Mouse (Mus musculus): ENCODE data around the gene Vps9d1.
A peak's percentile ranks its signal among the peaks of the same experiment; 100 is the strongest.
"Not testable (repeated sequence)": the region's sequence is repeated elsewhere in the genome, so short reads cannot be mapped to it uniquely, and the experiment has no call there.

Gene Vps9d1

DNA sequence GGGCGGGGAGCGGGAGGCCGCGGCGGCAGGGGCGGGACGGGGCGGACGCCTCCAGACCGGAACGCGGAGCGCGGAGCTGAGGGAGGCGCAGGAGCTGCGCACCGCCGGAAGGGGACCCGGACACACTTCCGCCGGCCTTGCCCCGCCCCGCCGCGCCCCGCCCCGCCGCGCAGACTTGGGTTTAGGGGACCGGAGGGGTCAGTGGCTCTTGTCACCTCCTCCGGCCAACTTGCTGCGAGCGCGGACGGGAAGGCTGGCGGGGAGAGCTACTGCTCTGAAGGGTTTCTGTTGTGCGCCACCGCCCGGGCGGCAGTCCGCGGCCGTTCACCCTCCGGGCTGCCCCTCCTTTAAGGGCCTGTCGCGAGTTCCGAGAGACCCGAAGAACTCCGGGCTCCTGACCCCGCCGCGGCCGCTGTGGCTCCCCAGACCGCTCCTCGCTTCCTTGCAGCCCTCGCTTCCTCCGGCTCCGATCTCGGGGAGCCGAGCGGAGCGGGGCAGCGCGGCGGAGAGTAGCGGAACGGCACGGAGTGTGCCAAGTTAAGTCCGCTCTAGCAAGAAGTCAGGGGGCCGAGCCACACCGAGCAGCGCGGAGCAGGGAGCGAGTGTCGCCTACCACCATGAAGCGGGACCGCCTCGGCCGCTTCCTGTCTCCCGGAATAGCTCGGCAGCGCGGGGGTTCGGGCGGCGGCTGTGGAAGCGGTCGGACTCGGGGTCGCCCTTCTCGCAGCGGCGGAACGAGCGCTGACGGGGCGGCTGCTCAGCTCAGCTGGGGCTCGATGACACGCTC, at the start of gene Vps9d1, which contains the start of gene Zfp276:
Vps9d1 (minus strand) TSS at position 250 of the 787 bp plus-strand sequence.
Zfp276 (plus strand) TSS at position 97 of the 787 bp plus-strand sequence.
- peak; percentile 92 to 93 for DNase-seq

DNA sequence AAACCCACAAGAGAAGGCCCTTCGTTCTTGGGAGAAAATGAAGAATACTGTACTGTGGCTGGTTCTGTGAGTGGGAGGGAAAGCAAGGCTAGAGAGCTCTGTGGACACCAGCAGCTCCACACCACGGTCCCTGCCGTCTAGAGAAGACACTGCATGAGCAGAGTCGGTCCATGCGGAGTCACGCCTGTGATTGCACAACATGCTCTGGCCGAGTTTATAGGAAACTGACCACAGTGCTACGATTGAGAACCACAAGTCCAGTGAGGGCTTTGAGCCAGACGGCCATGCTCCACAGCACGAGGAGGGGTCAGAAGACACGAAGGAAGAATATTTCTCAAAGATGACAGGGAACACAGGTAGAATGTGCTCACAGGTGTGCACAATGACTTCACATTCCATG, 44.2 kb upstream of the Vps9d1 start:
- no peak for DNase-seq

DNA sequence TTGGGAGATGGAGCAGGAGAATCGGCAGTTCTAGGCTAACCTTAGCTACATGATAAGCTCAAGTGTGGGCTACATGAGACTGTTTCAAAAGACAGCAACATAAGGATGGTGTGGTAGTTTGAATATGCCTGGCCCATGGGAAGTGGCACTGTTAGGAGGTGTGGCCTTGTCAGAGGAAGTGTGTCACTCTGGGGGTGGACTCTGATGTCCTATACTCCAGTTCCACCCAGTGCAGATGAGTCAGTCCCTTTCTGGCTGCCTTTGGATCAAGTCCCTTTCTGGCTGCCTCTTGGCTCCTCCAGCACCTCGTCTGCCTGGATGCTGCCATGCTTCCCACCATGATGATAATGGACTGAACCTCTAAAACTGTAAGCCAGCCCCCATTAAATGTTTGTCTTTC, 38.6 kb upstream of the Vps9d1 start:
- DNase-seq, result no peak

DNA sequence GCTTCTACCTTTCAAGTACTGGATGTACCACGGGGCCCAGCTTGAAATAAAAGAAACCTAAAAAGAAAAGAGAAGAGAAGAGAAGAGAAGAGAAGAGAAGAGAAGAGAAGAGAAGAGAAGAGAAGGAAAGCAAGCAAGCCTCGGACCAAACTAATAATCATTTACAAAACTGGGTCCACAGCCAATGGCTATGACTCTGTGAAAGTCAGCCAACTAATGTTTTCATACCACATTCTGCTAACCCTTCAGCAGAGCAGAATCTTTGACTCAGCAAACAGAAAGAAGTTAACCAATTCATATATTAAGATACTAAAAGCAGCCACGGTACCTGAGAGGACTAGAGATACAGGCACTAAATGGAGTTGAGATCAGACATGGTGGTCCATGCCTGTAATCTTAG, 38.1 kb upstream of the Vps9d1 start:
- DNase-seq, result no peak

DNA sequence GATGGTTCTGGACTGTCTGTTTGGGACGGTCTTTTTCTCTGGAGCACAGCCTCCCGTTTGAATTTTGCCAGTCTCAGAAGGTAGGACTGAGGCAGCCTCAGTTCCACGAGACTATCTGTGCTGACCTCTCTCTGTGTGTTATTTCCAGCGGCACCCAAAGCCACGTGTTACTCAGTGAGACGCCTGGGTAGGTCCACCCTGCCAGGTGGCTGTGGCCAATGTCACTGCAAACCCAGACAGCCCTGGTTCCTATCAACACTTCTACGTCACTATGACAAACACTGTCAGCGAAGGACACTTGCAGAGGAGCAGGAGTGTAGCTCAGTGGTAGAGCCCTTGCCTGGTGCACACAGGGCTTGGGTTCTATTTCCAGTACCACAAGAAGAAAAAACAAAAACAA, 37.6 kb upstream of the Vps9d1 start:
- no peak for DNase-seq

DNA sequence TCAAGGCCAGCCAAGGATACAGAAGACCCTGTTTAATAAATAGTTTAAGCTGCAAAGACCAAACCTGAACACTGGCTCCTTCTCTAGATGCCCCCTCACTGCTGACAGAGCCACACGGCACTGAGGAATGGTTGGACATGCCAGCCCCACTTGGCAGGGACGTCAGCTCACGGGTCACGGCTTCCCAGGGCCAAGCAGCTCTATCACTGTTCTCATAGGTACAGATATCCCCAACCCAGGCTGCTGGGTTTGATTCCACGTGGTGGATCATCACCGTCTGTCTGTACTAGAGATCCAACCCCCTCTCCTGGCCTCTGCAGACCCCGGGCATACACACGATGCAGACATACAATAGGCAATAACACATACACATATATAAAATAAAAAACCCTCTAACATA, 36.5 kb upstream of the Vps9d1 start:
- no peak for DNase-seq

DNA sequence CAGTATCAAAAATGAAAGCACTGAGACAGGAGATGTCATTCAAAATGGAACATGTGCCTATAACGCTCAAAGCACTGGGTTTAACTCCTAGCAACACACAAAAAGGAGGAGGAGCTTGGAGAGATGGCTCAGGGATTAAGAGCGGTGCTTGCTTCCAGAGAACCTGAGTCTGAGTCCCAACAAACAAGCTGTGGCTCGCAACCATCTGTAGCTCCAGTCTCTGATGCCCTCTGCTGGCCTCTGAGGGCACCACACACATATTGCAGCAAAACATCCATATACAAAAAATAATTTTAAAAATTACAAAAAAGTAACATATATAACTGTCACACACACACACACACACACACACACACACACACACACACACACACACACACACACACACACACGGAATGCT, 36.0 kb upstream of the Vps9d1 start:
- peak in 1 of 2 experiments; percentile 50 for DNase-seq

DNA sequence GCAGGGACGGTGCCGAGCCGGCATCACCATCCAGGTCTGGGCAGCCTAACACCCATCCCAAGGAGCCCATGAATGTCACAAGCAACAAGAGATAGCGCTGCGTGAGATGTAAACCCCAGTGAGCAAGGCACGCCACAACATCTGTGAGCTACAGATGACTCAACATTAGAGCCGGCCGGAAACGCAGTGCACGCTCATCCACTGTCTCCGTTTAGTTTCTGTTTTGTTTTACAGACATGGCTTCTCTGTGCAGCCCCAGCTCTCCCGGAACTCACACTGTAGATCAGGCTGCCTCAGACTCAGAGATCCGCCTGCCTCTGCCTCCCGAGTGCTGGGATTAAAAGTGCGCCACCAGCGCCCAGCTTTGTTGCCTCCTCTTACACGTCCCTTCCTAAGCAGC, 33.2 kb upstream of the Vps9d1 start:
- DNase-seq, result no peak

DNA sequence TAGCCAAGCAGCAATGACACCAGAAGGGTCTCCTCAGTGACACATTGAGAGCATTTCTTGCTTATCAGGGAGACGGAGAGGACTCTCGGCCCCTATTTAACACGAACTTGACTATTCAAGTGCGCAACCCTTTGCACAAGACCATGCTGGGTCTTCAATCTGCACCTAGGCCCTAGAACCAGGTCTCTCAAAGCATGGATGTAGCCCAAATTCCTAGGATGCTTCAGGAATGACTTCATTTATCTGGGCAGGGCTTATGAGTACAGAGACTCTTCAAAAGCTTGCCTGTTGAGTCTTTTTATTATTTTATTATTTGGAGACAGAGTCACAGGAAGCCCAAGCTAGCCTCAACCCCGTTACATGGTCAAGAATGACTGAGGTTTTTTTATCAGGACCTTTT, 30.3 kb upstream of the Vps9d1 start:
- no peak for DNase-seq

DNA sequence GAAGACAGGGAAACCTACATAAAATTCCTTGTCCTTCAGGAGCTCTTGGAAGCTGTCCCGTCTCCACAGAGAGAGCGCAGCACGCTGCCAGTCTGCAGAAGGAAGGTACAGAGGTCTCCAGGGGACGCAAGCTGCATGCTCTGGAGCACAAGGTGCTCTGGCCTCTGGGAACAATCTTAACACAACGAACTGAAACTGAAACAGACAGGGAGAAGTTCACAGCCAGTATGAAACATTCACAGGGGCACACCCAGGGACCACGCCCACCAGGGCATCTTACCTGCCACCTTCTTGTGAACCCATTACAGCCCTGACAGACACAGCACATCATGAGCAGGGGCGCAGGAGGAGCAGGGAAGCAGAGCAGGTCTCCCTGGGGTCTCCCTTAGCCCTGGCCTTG, 29.8 kb upstream of the Vps9d1 start:
- DNase-seq, result peak; percentile 16 to 48

DNA sequence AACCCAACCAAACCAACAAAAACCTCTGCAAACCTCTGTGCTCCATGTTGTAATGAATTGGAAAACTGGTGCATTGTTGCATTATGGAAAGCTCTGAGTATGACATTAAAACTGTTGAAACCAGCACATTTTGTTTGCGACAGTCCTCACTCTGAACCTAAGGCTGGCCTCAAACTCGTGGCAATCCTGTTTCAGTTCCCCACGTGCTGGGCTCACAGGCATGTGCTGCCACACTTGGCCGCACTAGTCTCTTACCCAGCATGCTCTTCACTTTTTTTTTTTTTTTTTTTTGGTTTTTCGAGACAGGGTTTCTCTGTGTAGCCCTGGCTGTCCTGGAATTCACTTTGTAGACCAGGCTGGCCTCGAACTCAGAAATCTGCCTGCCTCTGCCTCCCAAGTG, 28.8 kb upstream of the Vps9d1 start:
- peak in 1 of 2 experiments; percentile 20 for DNase-seq

DNA sequence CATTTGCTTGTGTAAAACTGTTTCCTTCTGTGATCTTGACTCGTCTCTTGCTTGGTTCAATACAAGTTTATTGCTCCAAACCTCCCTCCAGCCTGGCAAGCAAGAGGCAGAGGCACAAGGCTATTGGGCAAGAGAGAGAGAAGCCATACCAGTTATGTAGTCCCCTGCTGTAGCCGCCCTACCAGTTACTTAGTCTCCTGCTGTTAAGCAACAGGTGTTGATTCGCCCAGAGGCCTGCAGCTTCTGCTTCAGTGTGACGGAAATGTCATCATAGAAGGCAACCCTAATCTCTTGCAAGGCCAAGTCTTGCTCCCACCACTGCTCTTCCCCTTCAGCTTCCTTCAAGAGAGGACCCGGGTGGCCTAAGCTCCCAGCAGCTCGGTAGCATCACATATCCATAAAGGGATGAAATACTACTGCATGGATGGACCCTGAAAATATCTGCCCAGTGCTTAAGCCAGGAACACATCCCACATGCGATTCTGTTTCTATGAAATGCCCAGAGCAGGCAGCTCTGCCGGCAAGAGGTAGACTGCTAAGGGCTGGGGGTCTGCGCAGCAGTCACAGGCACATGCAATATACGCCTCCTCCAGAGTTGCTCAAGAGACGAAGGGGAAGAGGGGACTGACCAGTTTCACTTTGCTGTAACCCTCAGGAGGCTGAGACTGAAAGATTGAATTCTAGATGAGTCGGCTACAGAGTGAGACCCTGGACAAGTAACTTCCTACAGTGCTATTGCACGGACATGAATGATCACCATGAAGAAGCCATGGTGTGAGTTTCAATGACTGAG, 26.4 kb upstream of the Vps9d1 start:
- DNase-seq, result peak in 1 of 2 experiments; percentile 12

DNA sequence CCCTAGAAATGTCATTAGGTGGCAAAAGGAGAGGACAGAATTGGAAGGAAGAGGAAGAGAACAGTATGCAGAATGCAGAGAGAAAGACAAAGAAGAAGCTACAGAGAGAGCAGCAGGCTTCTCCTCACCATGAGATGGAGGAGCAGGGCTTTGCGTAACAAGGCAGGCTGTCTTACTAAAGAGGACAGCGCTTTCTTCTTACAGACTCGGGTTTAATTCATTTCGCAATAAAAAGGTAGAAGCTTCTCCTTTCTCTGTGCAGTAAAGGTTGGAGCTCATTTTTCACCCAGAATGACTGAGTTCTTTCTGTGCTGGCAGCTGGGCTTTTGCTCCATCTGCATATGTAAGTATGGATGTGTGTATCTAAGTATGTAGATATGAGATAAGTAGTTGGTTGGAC, 25.7 kb upstream of the Vps9d1 start:
- no peak for DNase-seq

DNA sequence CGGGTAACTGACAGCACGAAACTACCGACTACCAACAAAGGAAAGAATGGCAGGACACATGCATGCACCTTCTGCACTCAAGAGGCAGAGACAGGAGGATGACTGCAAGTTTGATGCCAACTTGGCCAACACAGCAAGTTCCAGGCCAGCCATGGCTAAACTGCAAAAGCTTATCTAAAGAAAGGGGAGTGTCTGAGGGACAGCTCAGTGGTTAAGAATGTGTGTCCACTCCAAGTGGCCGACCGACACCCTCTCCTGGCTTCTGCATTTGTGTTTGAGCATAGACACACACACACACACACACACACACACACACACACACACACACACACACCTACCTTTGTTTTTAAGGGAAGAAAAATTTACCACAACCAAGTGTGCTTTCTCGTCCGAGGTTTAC, 24.3 kb upstream of the Vps9d1 start:
- no peak for DNase-seq

DNA sequence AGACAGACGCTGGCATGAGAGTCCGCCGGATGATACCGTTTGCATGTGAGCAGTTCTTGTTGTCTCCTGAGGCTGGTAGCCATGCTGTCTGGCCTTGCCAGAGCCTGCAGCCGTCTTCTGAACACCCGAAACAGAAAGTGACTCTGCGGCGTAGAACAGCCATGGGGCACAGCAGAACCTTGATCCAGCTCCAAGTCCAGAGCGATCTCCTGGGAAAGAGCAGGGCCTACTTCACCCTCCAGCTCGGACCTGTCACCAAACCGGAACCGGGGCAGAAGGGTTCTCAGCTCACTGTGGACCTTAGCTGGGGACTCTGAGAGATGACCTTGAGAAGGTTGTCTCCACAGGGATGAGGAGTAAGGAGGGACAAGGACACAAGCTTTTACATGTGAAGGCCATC, 20.9 kb upstream of the Vps9d1 start:
- no peak for DNase-seq

DNA sequence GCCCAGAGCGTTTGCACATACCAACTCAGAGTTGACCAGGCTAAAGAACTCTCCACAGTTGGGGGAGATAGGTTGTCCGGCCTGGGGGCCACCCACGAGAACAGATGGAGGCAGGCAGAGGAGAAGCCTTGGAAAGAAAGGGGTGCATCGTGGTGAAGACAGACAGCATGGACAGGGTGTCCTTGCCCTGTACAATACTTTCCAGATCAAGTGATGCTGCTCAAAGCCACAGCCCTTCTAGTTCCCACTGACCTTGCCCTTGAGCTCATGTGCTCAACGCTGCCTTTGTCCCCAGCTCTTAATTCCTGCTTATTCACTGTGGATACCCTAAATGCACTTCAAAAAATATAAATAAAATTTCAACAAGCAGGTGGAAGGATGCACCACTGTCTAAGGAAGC, 20.3 kb upstream of the Vps9d1 start:
- no peak for DNase-seq

DNA sequence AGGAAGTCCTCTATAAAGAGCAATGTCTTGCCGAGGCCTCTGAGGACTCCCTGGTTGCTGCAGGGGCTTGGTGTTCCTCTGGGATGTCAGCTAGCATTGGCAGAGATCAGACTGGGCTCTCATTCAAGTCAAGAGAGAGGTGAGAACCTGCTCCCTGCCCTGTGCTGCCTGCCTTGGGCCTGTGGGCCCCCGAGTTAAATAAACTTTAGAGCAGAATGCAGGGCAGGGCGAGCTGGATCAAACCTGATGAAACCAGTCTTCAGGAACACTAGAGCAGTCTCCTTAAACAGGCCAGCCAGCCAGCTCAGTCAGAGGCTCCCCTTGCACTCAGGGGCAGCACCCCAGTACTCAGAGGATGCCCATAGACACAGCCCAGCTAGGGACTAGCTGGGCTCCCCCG, 17.8 kb upstream of the Vps9d1 start:
- DNase-seq, result no peak

DNA sequence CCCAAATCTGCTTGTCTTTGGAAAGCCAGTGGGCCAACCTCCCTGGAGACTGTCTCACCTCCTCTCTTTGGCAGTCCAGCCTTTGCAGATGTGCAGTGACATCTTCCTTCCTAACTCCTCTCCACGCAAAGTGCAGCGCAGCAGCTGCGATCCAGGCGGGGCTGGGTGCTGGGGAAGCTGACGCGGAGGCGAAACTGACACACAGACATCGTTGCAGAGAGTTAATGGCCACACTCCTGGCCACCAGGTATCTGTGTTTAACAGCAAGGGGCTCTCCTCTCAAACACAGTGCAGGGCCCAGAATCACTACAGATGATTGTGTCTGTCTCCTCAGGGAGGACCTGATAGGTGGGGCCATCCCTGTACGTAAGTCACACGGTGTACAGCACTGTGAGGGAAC, 17.0 kb upstream of the Vps9d1 start:
- no peak for DNase-seq

DNA sequence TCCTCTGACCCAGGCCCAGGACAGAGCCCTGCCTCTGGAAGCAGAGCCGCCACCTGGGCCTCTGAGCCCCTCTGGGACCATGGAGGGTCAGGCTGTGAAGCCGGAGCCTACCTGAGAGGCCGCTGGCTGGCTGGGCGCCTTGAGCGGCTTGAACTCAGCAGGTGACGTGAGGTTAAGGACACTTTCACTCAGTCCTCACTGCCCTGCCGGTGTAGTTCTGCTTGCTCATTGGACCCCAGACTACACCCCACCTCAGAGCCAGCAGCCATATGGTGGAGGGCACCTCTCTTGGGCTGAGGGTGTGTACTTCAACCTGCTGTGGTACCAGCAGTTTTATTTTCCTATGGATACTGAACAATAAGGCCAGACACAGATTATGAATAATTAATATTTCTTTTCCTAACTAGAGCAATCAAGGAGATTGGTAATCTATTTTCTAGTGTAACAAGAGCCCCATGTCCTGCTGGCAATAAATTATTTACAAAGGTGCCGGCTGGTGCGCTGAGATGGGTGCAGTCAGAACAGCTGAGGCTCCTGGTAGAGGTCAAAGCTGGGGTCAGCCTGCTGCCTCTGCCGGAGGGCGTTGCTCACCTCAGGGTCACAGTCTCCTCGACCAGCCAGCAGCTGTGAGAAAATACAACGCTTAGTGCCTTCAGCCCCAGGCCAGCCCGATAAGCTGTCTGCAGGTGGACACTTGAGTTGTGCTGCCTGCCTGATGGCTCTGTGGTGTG, 13.9 kb upstream of the Vps9d1 start:
- DNase-seq, result no peak

DNA sequence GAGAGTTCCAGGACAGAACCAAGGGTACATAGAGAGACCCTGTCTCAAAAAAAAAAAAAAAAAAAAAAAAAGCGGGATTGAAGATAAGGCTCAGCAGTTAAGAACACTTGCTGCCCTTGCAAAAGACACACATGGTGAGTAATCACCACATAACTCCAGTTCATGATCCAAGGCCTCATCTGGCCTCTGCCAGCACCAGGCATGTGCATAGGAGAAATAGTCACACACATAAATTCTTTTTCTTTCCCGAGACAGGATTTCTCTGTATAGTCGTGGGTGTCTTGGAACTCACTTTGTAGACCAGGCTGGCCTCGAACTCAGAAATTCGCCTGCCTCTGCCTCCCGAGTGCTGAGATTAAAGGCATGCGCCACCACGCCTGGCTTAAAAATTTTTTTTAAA, 3.4 kb upstream of the Vps9d1 start:
- not testable (repeated sequence) for DNase-seq

DNA sequence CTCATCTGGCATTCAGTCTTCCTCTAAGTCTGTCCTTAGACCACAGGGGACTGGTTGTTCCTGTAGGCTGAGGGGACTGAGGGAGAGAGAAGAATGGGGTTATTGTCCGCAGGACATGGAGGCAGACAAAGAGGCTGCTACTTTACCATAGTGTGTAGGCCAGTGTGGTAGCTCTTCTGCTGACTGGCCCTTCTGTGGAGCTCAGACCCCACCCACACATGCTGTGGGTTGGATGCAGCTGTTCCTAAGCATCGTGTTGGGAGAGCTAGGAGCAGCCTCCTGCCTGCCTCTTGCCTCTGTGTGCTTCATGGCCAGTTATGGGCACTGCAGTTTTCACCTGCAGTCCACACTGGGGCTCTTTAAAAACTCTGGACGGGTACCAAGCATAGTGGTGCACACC, 3.0 kb upstream of the Vps9d1 start:
- DNase-seq, result no peak

DNA sequence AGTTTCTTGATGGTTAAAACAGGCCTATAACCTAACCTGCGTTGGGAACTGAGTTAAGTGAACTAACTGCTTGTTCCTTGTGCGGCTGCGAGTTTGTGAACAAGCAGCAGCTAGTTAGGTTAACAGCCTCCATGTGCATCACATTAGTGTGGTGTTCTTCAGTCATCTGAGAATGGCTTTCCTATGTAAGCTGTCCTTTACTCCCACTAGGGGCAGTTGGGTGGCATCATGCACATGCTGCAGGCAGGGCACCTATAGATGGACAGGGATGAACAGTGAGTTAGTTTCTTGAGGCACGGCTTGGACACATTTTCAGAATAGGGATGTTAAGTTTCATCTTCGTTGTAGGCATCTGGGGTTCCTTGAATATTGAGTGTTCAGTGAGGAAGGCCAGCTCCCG, 1.0 kb upstream of the Vps9d1 start:
- no peak for DNase-seq

DNA sequence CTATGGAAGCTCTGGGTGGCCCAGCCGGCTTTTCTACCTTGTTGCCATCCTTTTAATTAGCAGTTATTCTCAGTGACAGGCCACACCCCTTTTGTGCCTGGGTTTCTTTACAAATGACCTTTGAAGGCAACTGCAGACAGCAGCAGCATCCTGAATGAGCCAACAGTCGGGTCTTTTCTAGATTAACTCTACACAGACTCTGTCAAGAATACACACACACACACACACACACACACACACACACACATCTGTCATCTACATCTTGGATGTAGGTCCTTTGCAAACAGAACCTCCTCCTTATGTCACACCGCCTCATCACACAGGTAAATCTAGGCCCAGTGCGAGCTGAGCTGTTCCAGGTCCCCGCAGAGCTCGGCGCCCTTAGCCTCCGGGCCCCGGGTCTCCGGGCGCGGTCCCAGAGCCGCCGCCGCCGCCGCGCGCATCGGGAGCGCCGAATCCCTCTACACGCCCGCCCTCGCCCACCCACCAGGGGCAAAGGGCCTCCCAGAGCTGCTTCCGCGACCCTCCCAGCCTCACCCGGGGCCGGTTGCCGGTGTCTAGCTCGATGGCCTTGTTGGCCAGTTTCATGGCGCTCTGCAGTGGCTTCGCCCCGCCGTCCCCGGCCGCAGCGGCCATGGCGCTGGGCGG, 573 bp downstream of the Vps9d1 start:
- no peak for DNase-seq

Measured in lung, postnatal 4 days (tissue).